Mouse (Mus musculus): Measurements from ENCODE around the gene Tomm20.

DNA sequence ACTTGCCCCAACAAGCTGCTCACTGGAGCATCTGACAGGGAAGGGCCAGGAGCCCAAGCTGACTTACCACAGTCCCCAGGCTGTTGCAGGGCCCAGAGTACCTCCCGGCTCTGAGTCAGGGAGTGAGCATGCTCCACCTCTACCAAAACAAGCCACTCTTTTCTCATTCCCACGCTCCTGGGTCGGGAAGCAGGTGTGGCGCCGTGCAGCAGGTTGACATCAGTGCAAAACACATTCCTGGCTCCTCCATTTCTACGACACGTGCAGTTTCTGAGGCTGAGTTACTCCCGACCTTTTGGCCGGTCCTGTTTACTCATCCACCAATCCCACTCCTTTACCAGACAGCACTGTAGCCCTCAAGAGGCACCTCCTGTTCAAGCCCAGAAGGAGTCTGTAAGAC, 37.7 kb downstream of the Tomm20 start:
- TF ChIP-seq POLR2A (IDR thresholded peaks at IDR 0.05; ENCODE audit: borderline replicate concordance, extremely low read depth, low read depth, low read length) (no peak), CTCF (IDR thresholded peaks at IDR 0.05; ENCODE audit: insufficient read depth, low read length) (no peak)
